8 mouse cellular contexts compared by ENCODE assay signal in genomic region chr11:76469311-76469998, GRCm38 (mm10).
DNase-seq lines count a peak whose midpoint lies in the region; ATAC-seq and TF ChIP-seq lines count a peak whose summit lies in the region.

No protein-coding gene starts in this region.

- peak overlapping the region; percentile 59; the same call in 1 of the 2 replicates for H3K4me2 ChIP-seq in forebrain, embryonic 14.5 days (ENCODE audit: low read length)
- no peak overlapping the region for H3K4me2 ChIP-seq in midbrain, postnatal 0 days (ENCODE audit: low read depth, low read length, poor library complexity, severe bottlenecking)

- peak overlapping the region; percentile 22; the same call in 1 of the 2 replicates for H3K9ac ChIP-seq in forebrain, embryonic 14.5 days (ENCODE audit: low read length)
- H3K9ac ChIP-seq in midbrain, postnatal 0 days (replicated peaks; ENCODE audit: low read length, poor library complexity, severe bottlenecking): peak overlapping the region; percentile 67

- H3K27me3 ChIP-seq in forebrain, embryonic 14.5 days (replicated peaks; ENCODE audit: control insufficient read depth, insufficient read depth, low read length): no peaks in the 10 kb centered on the region
- no peaks in the 10 kb centered on the region for H3K27me3 ChIP-seq in midbrain, postnatal 0 days (ENCODE audit: insufficient read depth, low read length)

- H3K4me3 ChIP-seq in forebrain, embryonic 14.5 days (ENCODE audit: low read depth, low read length): no peak overlapping the region
- no peak overlapping the region for H3K4me3 ChIP-seq in midbrain, postnatal 0 days (ENCODE audit: low read depth, low read length)

- H3K36me3 ChIP-seq in forebrain, embryonic 14.5 days (ENCODE audit: control insufficient read depth, insufficient read depth, low read length): 0 out of 2 replicates have a peak, but pooled peaks cover 4% of the 10 kb centered on the region
- H3K36me3 ChIP-seq in midbrain, postnatal 0 days (ENCODE audit: insufficient read depth, low read length): 0 out of 2 replicates have a peak, but pooled peaks cover 4% of the 10 kb centered on the region

- H3K4me1 ChIP-seq in forebrain, embryonic 14.5 days (ENCODE audit: control insufficient read depth, insufficient read depth, low read length): peaks cover 52% of the 10 kb centered on the region
- peaks cover 37% of the 10 kb centered on the region for H3K4me1 ChIP-seq in midbrain, postnatal 0 days (ENCODE audit: insufficient read depth, low read length)

- H3K27ac ChIP-seq in forebrain, embryonic 14.5 days (ENCODE audit: low read depth, low read length): peak overlapping the region; percentile 92
- H3K27ac ChIP-seq in midbrain, postnatal 0 days (ENCODE audit: low read depth, low read length): peak overlapping the region; percentile 90

- peak; percentile 33 to 47 for DNase-seq in kidney, postnatal 4 days
- no peak for DNase-seq in kidney, postnatal 25 days
- DNase-seq in adrenal gland, adult 2 months: peak; percentile 77
- DNase-seq in forebrain, embryonic 14.5 days (ENCODE audit: low spot score): peak; percentile 94
- peak; percentile 91 for DNase-seq in midbrain, postnatal 0 days (ENCODE audit: low spot score)
- no peak for DNase-seq in gastrocnemius, postnatal 14 days
- no peak for DNase-seq in spleen, postnatal 36 days (ENCODE audit: low spot score in 2 of 2)

- intact Hi-C loops in gastrocnemius, postnatal 14 days (cut with DNase I; ENCODE audit: low total_unique reads): no loop called here

- no peaks in the 10 kb centered on the region for H3K9me3 ChIP-seq in forebrain, embryonic 14.5 days (replicated peaks; ENCODE audit: control insufficient read depth, low read length)
- no peaks in the 10 kb centered on the region for H3K9me3 ChIP-seq in midbrain, postnatal 0 days (ENCODE audit: low read length)

- TF ChIP-seq CTCF in midbrain, postnatal 0 days (IDR thresholded peaks at IDR 0.05): no peak

- ATAC-seq in forebrain, embryonic 14.5 days: peak; percentile 60
- no peak for ATAC-seq in midbrain, postnatal 0 days (ENCODE audit: low FRiP score)
- no peak for ATAC-seq in monocyte, adult 5-6 weeks (replicated peaks; ENCODE audit: insufficient number of reproducible peaks, low FRiP score, low TSS enrichment, poor library complexity, severe bottlenecking)

- 17% methylated on average over 11 of the region's 11 CpGs for WGBS in forebrain, embryonic 14.5 days
- WGBS in midbrain, postnatal 0 days: 32% methylated on average over 11 of the region's 11 CpGs

Comparison
In these comparisons a context has a peak if more than half of its experiments do, and no peak if none do; other contexts are left out.
1. DNase-seq: peak in kidney, postnatal 4 days (2 of 2), adrenal gland, adult 2 months (single experiment), forebrain, embryonic 14.5 days (single experiment) and midbrain, postnatal 0 days (single experiment); none in kidney, postnatal 25 days (0 of 2), gastrocnemius, postnatal 14 days (single experiment) and spleen, postnatal 36 days (0 of 2).